Mouse (Mus musculus) CH12.LX (cell line): ENCODE results near the gene Itga7. TPM values are rescaled to one million over a fixed set of nuclear protein-coding genes. Genes with fewer than 3 reads are reported as not detected.

Experiments used
- DNase-seq: peaks from one replicate; pipeline ENCODE4 v3.0.0-alpha.2; 2013; ENCODE audit errors: extremely low read depth
- H3K27ac ChIP-seq: 2 replicates; pipeline ENCODE4 v1.5.1; 2012; ENCODE audit warnings: low read depth, mild to moderate bottlenecking, control low read depth, moderate library complexity; ENCODE audit not compliant: insufficient read depth
- H3K27me3 ChIP-seq: replicated peaks from 2 replicates; pipeline ENCODE3; 2012; ENCODE audit warnings: inconsistent platforms
- H3K36me3 ChIP-seq, 2 experiments: replicated peaks in 1 of 2; 2 replicates each; pipeline versions ENCODE3 to v1.6.1; 2012; ENCODE audit warnings: inconsistent platforms in 1 of 2, low read length in 1 of 2, mild to moderate bottlenecking in 1 of 2, mixed read lengths in 1 of 2, moderate library complexity in 1 of 2; ENCODE audit not compliant: control insufficient read depth in 1 of 2, insufficient read depth in 1 of 2
- H3K4me1 ChIP-seq, 2 experiments: 2 replicates each; pipeline ENCODE4 v1.6.1; 2012; ENCODE audit warnings: inconsistent platforms in 1 of 2, moderate library complexity in 1 of 2; ENCODE audit not compliant: insufficient read depth in 2 of 2, control insufficient read depth in 1 of 2
- H3K4me2 ChIP-seq: 2 replicates; pipeline ENCODE4 v1.6.1; 2012; ENCODE audit warnings: low read depth, mild to moderate bottlenecking, control low read depth; ENCODE audit not compliant: poor library complexity, insufficient read depth, severe bottlenecking
- H3K4me3 ChIP-seq, 3 experiments: fragments of 150-350 bp in 1 of 3; sonication (generic) in 1 of 3; replicated peaks in 1 of 3; 2 replicates each; pipeline versions ENCODE3 to v1.5.1; 2011 to 2012; ENCODE audit warnings: low read depth in 2 of 3, low read length in 2 of 3, mild to moderate bottlenecking in 2 of 3, moderate library complexity in 2 of 3, control low read depth in 1 of 3, improper control_type of control experiment in 1 of 3, inconsistent platforms in 1 of 3, mixed read lengths in 1 of 3; ENCODE audit not compliant: poor library complexity in 1 of 3
- H3K79me2 ChIP-seq: replicated peaks from 2 replicates; pipeline ENCODE4 v1.6.1; 2012; ENCODE audit warnings: mild to moderate bottlenecking, moderate library complexity; ENCODE audit not compliant: control insufficient read depth, poor library complexity, insufficient read depth, severe bottlenecking; ENCODE audit errors: extremely low read depth
- H3K9ac ChIP-seq: 2 replicates; pipeline ENCODE4 v1.6.1; 2012; ENCODE audit warnings: low read depth, mild to moderate bottlenecking, control low read depth, moderate library complexity; ENCODE audit not compliant: insufficient read depth
- H3K9me3 ChIP-seq: replicated peaks from 2 replicates; pipeline ENCODE3; 2012; ENCODE audit warnings: low read length, inconsistent platforms, mixed read lengths
- BHLHE40 ChIP-seq: IDR thresholded peaks from 2 replicates; pipeline ENCODE4 v1.6.1; 2011; ENCODE audit warnings: mild to moderate bottlenecking, low read depth, low read length, improper control_type of control experiment
- E2F4 ChIP-seq: IDR thresholded peaks from 2 replicates; pipeline ENCODE4 v1.6.1; 2011; ENCODE audit warnings: low read depth, low read length, improper control_type of control experiment; ENCODE audit not compliant: insufficient replicate concordance
- HCFC1 ChIP-seq: IDR thresholded peaks from 2 replicates; pipeline ENCODE4 v1.6.1; 2012; ENCODE audit warnings: low read depth, mild to moderate bottlenecking, inconsistent platforms, low read length, improper control_type of control experiment
- IRF4 ChIP-seq: IDR thresholded peaks from 2 replicates; pipeline ENCODE4 v1.6.1; 2014; ENCODE audit warnings: low read depth, mild to moderate bottlenecking, inconsistent platforms, low read length, improper control_type of control experiment
- JUN ChIP-seq: IDR thresholded peaks from 2 replicates; pipeline ENCODE4 v1.6.1; 2011; ENCODE audit warnings: low read depth, mild to moderate bottlenecking, low read length, improper control_type of control experiment, moderate library complexity; ENCODE audit not compliant: insufficient read depth
- JUND ChIP-seq: conservative IDR thresholded peaks from 2 replicates; pipeline ENCODE4 v1.6.1; 2011; ENCODE audit warnings: low read depth, low read length, improper control_type of control experiment
- KAT2A ChIP-seq: IDR thresholded peaks from 2 replicates; pipeline ENCODE4 v1.6.1; 2012; ENCODE audit warnings: low read length, improper control_type of control experiment, inconsistent platforms; ENCODE audit not compliant: insufficient replicate concordance
- MEF2A ChIP-seq: IDR thresholded peaks from 2 replicates; pipeline ENCODE4 v1.6.1; 2014; ENCODE audit warnings: low read depth, mild to moderate bottlenecking, inconsistent platforms, low read length, improper control_type of control experiment, borderline replicate concordance
- MYC ChIP-seq: IDR thresholded peaks from 2 replicates; pipeline ENCODE4 v1.6.1; 2011; ENCODE audit warnings: low read depth, mild to moderate bottlenecking, improper control_type of control experiment, low read length
- POLR2A ChIP-seq: IDR thresholded peaks from 2 replicates; pipeline ENCODE4 v1.6.1; 2011; ENCODE audit warnings: low read depth, mild to moderate bottlenecking, improper control_type of control experiment, low read length
- RCOR1 ChIP-seq: conservative IDR thresholded peaks from 2 replicates; pipeline ENCODE4 v1.6.1; 2012; ENCODE audit warnings: low read depth, mild to moderate bottlenecking, inconsistent platforms, low read length, improper control_type of control experiment
- SIN3A ChIP-seq: IDR thresholded peaks from 2 replicates; pipeline ENCODE4 v1.6.1; 2012; ENCODE audit warnings: low read length, improper control_type of control experiment, inconsistent platforms
- TBP ChIP-seq: conservative IDR thresholded peaks from 2 replicates; pipeline ENCODE4 v1.6.1; 2011; ENCODE audit warnings: low read depth, low read length, improper control_type of control experiment
- TCF12 ChIP-seq: IDR thresholded peaks from 2 replicates; pipeline ENCODE4 v1.6.1; 2014; ENCODE audit warnings: low read depth, mild to moderate bottlenecking, inconsistent platforms, low read length, improper control_type of control experiment
- USF2 ChIP-seq: conservative IDR thresholded peaks from 2 replicates; pipeline ENCODE4 v1.6.1; 2011; ENCODE audit warnings: low read depth, low read length, improper control_type of control experiment
- ZC3H11A ChIP-seq: IDR thresholded peaks from 2 replicates; pipeline ENCODE4 v1.6.1; 2012; ENCODE audit warnings: low read depth, mild to moderate bottlenecking, inconsistent platforms, low read length, improper control_type of control experiment
- ZNF384 ChIP-seq: IDR thresholded peaks from 2 replicates; pipeline ENCODE4 v1.6.1; 2012; ENCODE audit warnings: low read depth, low read length, improper control_type of control experiment, inconsistent platforms
- dilution Hi-C: fragments of 300-500 bp; cut with MboI; formaldehyde crosslinking; loops from 2 replicates; pipeline ENCODE4 v1.14.3; 2020; ENCODE audit warnings: low sequenced_read_pairs; ENCODE audit not compliant: extremely low pct_unique_long_range_greater_than_20kb, extremely low pct_ligation_motif_present
- in situ Hi-C: fragments of 300-500 bp; cut with MboI; formaldehyde crosslinking; loops from 3 replicates; pipeline ENCODE4 v1.14.3; 2019; ENCODE audit warnings: low sequenced_read_pairs, low pct_ligation_motif_present, low pct_unique_long_range_greater_than_20kb, mixed read lengths
- polyA plus RNA-seq: library from polyadenylated mRNA; unstranded; fragments of >175 nt; gene quantifications from 2 replicates; pipeline ENCODE4 v1.2.1, GENCODE M21; 2012; ENCODE audit warnings: low read depth; ENCODE audit not compliant: insufficient read length
- total RNA-seq, 2 experiments: library from RNA; depleted of rRNA; stranded (reverse); fragments of 300-350 nt in 1 of 2; fragments of >200 nt in 1 of 2; gene quantifications; 2 replicates each; pipeline ENCODE4 v1.2.3; 2012 to 2014

Gene Itga7
- total and polyA plus RNA-seq, 3 experiments = 0.55 to 0.64 (median 0.63) TPM

GRCm38 (mm10) chr10:128938457-128938856, 4.8 kb downstream of the Itga7 start:
- TF ChIP-seq ZC3H11A = no peak
- no peak for TF ChIP-seq IRF4
- no peak for TF ChIP-seq TCF12
- dilution Hi-C loops = no loop called here
- H3K36me3 ChIP-seq = no peaks in the 10 kb centered on the region
- peaks cover 0 to 4% of the 10 kb centered on the region in 2 experiments; a peak in 2 of 4 replicates for H3K4me1 ChIP-seq
- DNase-seq = no peak
- H3K27me3 ChIP-seq = peaks cover 48% of the 10 kb centered on the region
- H3K9me3 ChIP-seq = no peaks in the 10 kb centered on the region
- no peak overlapping the region for H3K9ac ChIP-seq
- H3K4me3 ChIP-seq = no peak overlapping the region
- no peaks in the 10 kb centered on the region for H3K79me2 ChIP-seq
- in situ Hi-C loops = no loop called here
- no peak overlapping the region for H3K4me2 ChIP-seq
- H3K27ac ChIP-seq = no peak overlapping the region

GRCm38 (mm10) chr10:128938974-128939373, 5.4 kb downstream of the Itga7 start:
- Histone ChIP-seq H3K9me3 (no peaks in the 10 kb centered on the region), H3K9ac (no peak overlapping the region), H3K4me1 (peaks cover 0 to 4% of the 10 kb centered on the region in 2 experiments; a peak in 2 of 4 replicates), H3K36me3 (no peaks in the 10 kb centered on the region), H3K4me3 (no peak overlapping the region), H3K27me3 (peaks cover 49% of the 10 kb centered on the region), H3K4me2 (no peak overlapping the region), H3K27ac (no peak overlapping the region), H3K79me2 (no peaks in the 10 kb centered on the region)
- in situ Hi-C loops (no loop called here), dilution Hi-C loops (no loop called here)
- TF ChIP-seq BHLHE40 (no peak), TBP (no peak), KAT2A (no peak), MEF2A (no peak), USF2 (no peak), MYC (no peak), RCOR1 (no peak), ZC3H11A (no peak), TCF12 (no peak), HCFC1 (no peak), JUND (no peak), SIN3A (no peak), POLR2A (no peak), JUN (no peak), ZNF384 (no peak), E2F4 (no peak)
- DNase-seq = no peak
